Mouse (Mus musculus) C2C12 (cell line): ENCODE data around the gene 2510039O18Rik.

Source experiments
- CTCF ChIP-seq: IDR thresholded peaks from one replicate; pipeline ENCODE4 v1.5.1; 2011; ENCODE audit not compliant: control insufficient read depth, insufficient read depth, insufficient read length
- MAX ChIP-seq: IDR thresholded peaks from one replicate; pipeline ENCODE4 v1.6.1; 2011; ENCODE audit warnings: mild to moderate bottlenecking, control low read depth
- USF1 ChIP-seq: IDR thresholded peaks from one replicate; pipeline ENCODE4 v1.6.1; 2011; ENCODE audit warnings: low read depth, mild to moderate bottlenecking, control low read depth, moderate library complexity

DNA sequence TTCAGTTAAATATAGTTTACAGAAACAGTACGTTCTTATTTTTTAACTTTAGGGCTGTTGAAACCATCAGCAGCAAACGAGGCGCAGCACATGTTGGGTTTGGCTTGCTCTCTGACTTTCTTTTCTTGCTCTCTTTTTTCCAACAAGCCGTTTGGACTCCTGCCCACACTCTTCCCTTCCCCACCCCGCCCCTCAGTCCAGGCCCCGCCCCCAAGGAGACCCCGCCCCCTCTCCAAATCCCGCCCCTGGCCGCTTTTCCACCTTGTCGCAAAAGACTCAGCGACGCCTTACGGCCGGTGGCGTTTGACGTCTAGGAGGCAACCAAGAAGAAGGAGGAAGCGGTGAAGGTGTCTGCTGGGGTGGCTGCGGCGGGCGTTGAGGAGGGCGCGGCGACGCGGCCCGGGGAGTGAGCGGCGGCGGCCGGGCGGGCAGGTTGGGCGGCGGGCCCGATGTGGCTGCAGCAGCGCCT is at the start of gene 2510039O18Rik:
- TF ChIP-seq USF1: no peak
- no peak for TF ChIP-seq MAX
- TF ChIP-seq CTCF: no peak
